Comparison of ENCODE assay signal across 15 mouse cellular contexts in genomic region chr17:24842631-24843030, GRCm38 (mm10). TPM values are rescaled to one million over a fixed set of nuclear protein-coding genes. Genes with fewer than 3 reads are reported as not detected.
DNase-seq lines count a peak whose midpoint lies in the region; ATAC-seq and TF ChIP-seq lines count a peak whose summit lies in the region.
"Had no signal": no experiment of that assay in that cellular context is flagged by ENCODE, and none has a peak within 500 bp of the region (broad histone marks: within the 10 kb centered on the region; RNA-seq: fewer than 3 reads in every experiment).

No protein-coding gene starts in this region.

- no peak for TF ChIP-seq POLR2A in testis, adult 2 months (IDR thresholded peaks at IDR 0.05; ENCODE audit: control insufficient read depth, low read depth, low read length)

- no peaks in the 10 kb centered on the region; the same call in 1 of the 2 replicates for H3K4me1 ChIP-seq in testis, adult 2 months (ENCODE audit: control insufficient read depth, insufficient read depth, low read length)
- no peaks in the 10 kb centered on the region for H3K4me1 ChIP-seq in forebrain, embryonic 14.5 days (ENCODE audit: control insufficient read depth, insufficient read depth, low read length)
- no peaks in the 10 kb centered on the region for H3K4me1 ChIP-seq in midbrain, postnatal 0 days (ENCODE audit: insufficient read depth, low read length)
- H3K4me1 ChIP-seq: hindbrain, embryonic 10.5 days; neural tube, embryonic 15.5 days had no signal

- no peak for ATAC-seq in Patski
- peak; percentile 58 for ATAC-seq in megakaryocyte progenitor cell, adult 5-6 weeks (replicated peaks; ENCODE audit: poor library complexity)
- no peak for ATAC-seq in forebrain, embryonic 14.5 days
- no peak for ATAC-seq in midbrain, postnatal 0 days (ENCODE audit: low FRiP score)

- H3K27me3 ChIP-seq in testis, adult 2 months (ENCODE audit: control insufficient read depth, insufficient read depth, low read length) = no peaks in the 10 kb centered on the region
- H3K27me3 ChIP-seq in Patski = no peaks in the 10 kb centered on the region
- H3K27me3 ChIP-seq in forebrain, embryonic 14.5 days (replicated peaks; ENCODE audit: control insufficient read depth, insufficient read depth, low read length) = no peaks in the 10 kb centered on the region
- H3K27me3 ChIP-seq in midbrain, postnatal 0 days (ENCODE audit: insufficient read depth, low read length) = peaks cover 18% of the 10 kb centered on the region; the same call in 1 of the 2 replicates

- H3K4me3 ChIP-seq in testis, adult 2 months (ENCODE audit: control insufficient read depth, low read depth, low read length) = no peak overlapping the region
- no peak overlapping the region for H3K4me3 ChIP-seq in forebrain, embryonic 14.5 days (ENCODE audit: low read depth, low read length)
- H3K4me3 ChIP-seq in midbrain, postnatal 0 days (ENCODE audit: low read depth, low read length) = no peak overlapping the region
- H3K4me3 ChIP-seq: hindbrain, embryonic 10.5 days; neural tube, embryonic 15.5 days had no signal

- DNase-seq in kidney, adult 9 months = peak; percentile 70
- no peak for DNase-seq in kidney, postnatal 4 days
- no peak for DNase-seq in testis, postnatal 14 days (ENCODE audit: low spot score)
- DNase-seq in Patski (ENCODE audit: low read depth, low spot score) = no peak
- no peak for DNase-seq in forebrain, embryonic 14.5 days (ENCODE audit: low spot score)
- DNase-seq in midbrain, postnatal 0 days (ENCODE audit: low spot score) = no peak
- DNase-seq: cerebellum, adult 2 months; right cerebral cortex, postnatal 14 days had no signal

- POLR2A ChIA-PET in Patski (lab: Charles Lee) = no interaction called here

- in situ Hi-C loops in Patski (cut with MboI; ENCODE audit: low pct_unique_long_range_greater_than_20kb) = no loop called here

- H3K9me3 ChIP-seq in forebrain, embryonic 14.5 days (replicated peaks; ENCODE audit: control insufficient read depth, low read length) = no peaks in the 10 kb centered on the region
- H3K9me3 ChIP-seq in midbrain, postnatal 0 days (ENCODE audit: low read length) = no peaks in the 10 kb centered on the region
- H3K9me3 ChIP-seq: hindbrain, embryonic 10.5 days; neural tube, embryonic 15.5 days had no signal

- no peak overlapping the region for H3K4me2 ChIP-seq in forebrain, embryonic 14.5 days (ENCODE audit: low read length)
- H3K4me2 ChIP-seq in midbrain, postnatal 0 days (ENCODE audit: low read depth, low read length, poor library complexity, severe bottlenecking) = no peak overlapping the region
- H3K4me2 ChIP-seq: neural tube, embryonic 15.5 days had no signal

- no peak overlapping the region for H3K9ac ChIP-seq in forebrain, embryonic 14.5 days (ENCODE audit: low read length)
- no peak overlapping the region for H3K9ac ChIP-seq in midbrain, postnatal 0 days (replicated peaks; ENCODE audit: low read length, poor library complexity, severe bottlenecking)
- H3K9ac ChIP-seq: neural tube, embryonic 15.5 days had no signal

- CTCF ChIA-PET in Patski (lab: Charles Lee) = interaction anchor here (0.7 to 2.3 kb wide), 6 partner anchors 17 to 97 kb away, joined by 3 to 6 read pairs (median 3); no protein-coding TSS in a partner anchor

- 48% methylated on average over 2 of the region's 2 CpGs for WGBS in forebrain, embryonic 14.5 days
- 63% methylated on average over 2 of the region's 2 CpGs for WGBS in midbrain, postnatal 0 days

- H3K27ac ChIP-seq in testis, adult 2 months (ENCODE audit: control insufficient read depth, insufficient read depth, low read depth, low read length) = no peak overlapping the region
- no peak overlapping the region for H3K27ac ChIP-seq in forebrain, embryonic 14.5 days (ENCODE audit: low read depth, low read length)
- H3K27ac ChIP-seq in midbrain, postnatal 0 days (ENCODE audit: low read depth, low read length) = no peak overlapping the region
- H3K27ac ChIP-seq: hindbrain, embryonic 10.5 days; neural tube, embryonic 15.5 days had no signal

- TF ChIP-seq CTCF in testis, adult 2 months (IDR thresholded peaks at IDR 0.05; ENCODE audit: control insufficient read depth, insufficient read depth, insufficient replicate concordance, low read depth, low read length) = peak; percentile 23; the same call in 1 of the 2 replicates
- TF ChIP-seq CTCF in Patski (IDR thresholded peaks at IDR 0.05) = peak; percentile 63
- no peak for TF ChIP-seq CTCF in midbrain, postnatal 0 days (IDR thresholded peaks at IDR 0.05)

- H3K36me3 ChIP-seq in testis, adult 2 months (ENCODE audit: control insufficient read depth, insufficient read depth, low read length) = no peaks in the 10 kb centered on the region
- H3K36me3 ChIP-seq in forebrain, embryonic 14.5 days (ENCODE audit: control insufficient read depth, insufficient read depth, low read length) = no peaks in the 10 kb centered on the region
- no peaks in the 10 kb centered on the region for H3K36me3 ChIP-seq in midbrain, postnatal 0 days (ENCODE audit: insufficient read depth, low read length)
- H3K36me3 ChIP-seq: hindbrain, embryonic 10.5 days; neural tube, embryonic 15.5 days had no signal

RNA-seq across cellular contexts. Expression of gene Hagh, which starts 2.7 kb away (rescaled TPM):
- 529 and 573 TPM in 2 replicates for polyA plus RNA-seq in testis, adult 2 months (2012; rRNA removed)
- polyA plus RNA-seq in Patski (2021) = 116 TPM
- total RNA-seq in megakaryocyte progenitor cell, adult 5-6 weeks (2015) = 31.4 and 34.4 TPM in 2 replicates
- total RNA-seq in megakaryocyte progenitor cell, adult 5-6 weeks (2017) = 36.0 TPM in 2 replicates
- 49.7 and 52.8 TPM in 2 replicates for polyA plus RNA-seq in forebrain, embryonic 14.5 days (2014; fragmentation: Nextera tagmentation; extraction: Ambion mirVana)
- 73.6 and 119 TPM in 2 replicates for total RNA-seq in midbrain, postnatal 0 days (2014; rRNA removed)
- 74.0 and 79.5 TPM in 2 replicates for polyA plus RNA-seq in midbrain, postnatal 0 days (2015; fragmentation: Nextera tagmentation; extraction: Ambion mirVana)

RNA-seq across cellular contexts. Expression of gene Fahd1, which starts 7.5 kb away (rescaled TPM):
- 12.6 and 16.6 TPM in 2 replicates for polyA plus RNA-seq in testis, adult 2 months (2012; rRNA removed)
- polyA plus RNA-seq in Patski (2021) = 41.2 TPM
- total RNA-seq in megakaryocyte progenitor cell, adult 5-6 weeks (2015) = 10.5 and 11.3 TPM in 2 replicates
- 17.0 and 18.9 TPM in 2 replicates for total RNA-seq in megakaryocyte progenitor cell, adult 5-6 weeks (2017)
- 18.4 and 19.2 TPM in 2 replicates for polyA plus RNA-seq in forebrain, embryonic 14.5 days (2014; fragmentation: Nextera tagmentation; extraction: Ambion mirVana)
- total RNA-seq in midbrain, postnatal 0 days (2014; rRNA removed) = 11.7 and 14.0 TPM in 2 replicates
- 18.2 and 20.8 TPM in 2 replicates for polyA plus RNA-seq in midbrain, postnatal 0 days (2015; fragmentation: Nextera tagmentation; extraction: Ambion mirVana)

RNA-seq across cellular contexts. Expression of gene Igfals, which starts 23.2 kb away (rescaled TPM):
- 4.0 and 4.2 TPM in 2 replicates for polyA plus RNA-seq in testis, adult 2 months (2012; rRNA removed)
- 0.12 TPM for polyA plus RNA-seq in Patski (2021)
- not detected in 2 replicates for total RNA-seq in megakaryocyte progenitor cell, adult 5-6 weeks (2015)
- total RNA-seq in megakaryocyte progenitor cell, adult 5-6 weeks (2017) = not detected in 2 replicates
- 0.17 and 0.25 TPM in 2 replicates for polyA plus RNA-seq in forebrain, embryonic 14.5 days (2014; fragmentation: Nextera tagmentation; extraction: Ambion mirVana)
- 0.28 TPM in 1 of 2 replicates, not detected in the other for total RNA-seq in midbrain, postnatal 0 days (2014; rRNA removed)
- 0.31 TPM in 1 of 2 replicates, not detected in the other for polyA plus RNA-seq in midbrain, postnatal 0 days (2015; fragmentation: Nextera tagmentation; extraction: Ambion mirVana)
- total RNA-seq: left cerebral cortex, adult 18-20 months; monocyte, adult 5-6 weeks had no signal

RNA-seq across cellular contexts. Expression of gene Meiob, which starts 38.5 kb away (rescaled TPM):
- 3.4 and 4.7 TPM in 2 replicates for polyA plus RNA-seq in testis, adult 2 months (2012; rRNA removed)
- 0.09 TPM for polyA plus RNA-seq in Patski (2021)
- not detected in 2 replicates for total RNA-seq in megakaryocyte progenitor cell, adult 5-6 weeks (2015)
- not detected in 2 replicates for total RNA-seq in megakaryocyte progenitor cell, adult 5-6 weeks (2017)
- not detected in 2 replicates for polyA plus RNA-seq in forebrain, embryonic 14.5 days (2014; fragmentation: Nextera tagmentation; extraction: Ambion mirVana)
- total RNA-seq in midbrain, postnatal 0 days (2014; rRNA removed) = not detected in 2 replicates
- polyA plus RNA-seq in midbrain, postnatal 0 days (2015; fragmentation: Nextera tagmentation; extraction: Ambion mirVana) = 0.12 TPM in 1 of 2 replicates, not detected in the other
- total RNA-seq: left cerebral cortex, adult 18-20 months; monocyte, adult 5-6 weeks had no signal
- polyA plus RNA-seq: cerebellum, adult 2 months; hindbrain, embryonic 10.5 days; limb, embryonic 14.5 days; neural tube, embryonic 15.5 days had no signal

RNA-seq across cellular contexts. Expression of gene Nubp2, which starts 43.5 kb away (rescaled TPM):
- 125 and 131 TPM in 2 replicates for polyA plus RNA-seq in testis, adult 2 months (2012; rRNA removed)
- polyA plus RNA-seq in Patski (2021) = 49.8 TPM
- total RNA-seq in megakaryocyte progenitor cell, adult 5-6 weeks (2015) = 103 and 114 TPM in 2 replicates
- 50.4 and 57.8 TPM in 2 replicates for total RNA-seq in megakaryocyte progenitor cell, adult 5-6 weeks (2017)
- 89.6 and 96.1 TPM in 2 replicates for polyA plus RNA-seq in forebrain, embryonic 14.5 days (2014; fragmentation: Nextera tagmentation; extraction: Ambion mirVana)
- total RNA-seq in midbrain, postnatal 0 days (2014; rRNA removed) = 39.6 and 60.2 TPM in 2 replicates
- 55.8 and 63.9 TPM in 2 replicates for polyA plus RNA-seq in midbrain, postnatal 0 days (2015; fragmentation: Nextera tagmentation; extraction: Ambion mirVana)
